Mouse (Mus musculus) G1E (cell line): Measurements from ENCODE around the gene Gm7356.
"Not testable (repeated sequence)": the region's sequence is repeated elsewhere in the genome, so short reads cannot be mapped to it uniquely, and the experiment has no call there.

Source experiments
- CTCF ChIP-seq: IDR thresholded peaks from 2 replicates; pipeline ENCODE4 v1.5.1; 2012; ENCODE audit warnings: low read depth, low read length, inconsistent platforms, mixed read lengths
- GATA1 ChIP-seq: IDR thresholded peaks from 2 replicates; pipeline ENCODE4 v1.6.1; 2012; ENCODE audit warnings: borderline replicate concordance, low read length, inconsistent platforms, mixed read lengths
- TAL1 ChIP-seq: conservative IDR thresholded peaks from 2 replicates; pipeline ENCODE4 v1.6.1; 2012; ENCODE audit warnings: low read depth, low read length, inconsistent platforms, mixed read lengths

DNA sequence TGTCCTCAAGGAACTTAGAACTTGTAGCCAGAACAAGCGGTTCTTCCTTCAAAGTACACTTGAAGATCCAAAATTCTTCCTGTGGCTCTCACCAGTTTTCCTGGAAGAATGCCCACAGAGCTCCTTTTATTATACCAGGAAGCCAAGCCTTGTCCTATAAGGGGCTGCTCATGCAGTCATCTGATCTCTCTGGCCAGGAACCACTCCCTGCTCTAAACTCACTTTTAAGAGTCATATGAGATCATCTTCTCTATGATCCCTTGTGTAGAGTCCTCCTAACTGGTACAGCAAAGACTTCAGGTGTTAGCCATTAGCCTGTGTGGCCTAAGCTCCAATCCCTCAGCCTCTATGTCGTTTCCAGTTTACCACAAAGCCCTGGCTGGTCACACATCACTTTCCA lies 33.6 kb downstream of the Gm7356 start:
- not testable (repeated sequence) for TF ChIP-seq CTCF, TAL1, GATA1
